Mouse (Mus musculus): ENCODE results near the gene Arhgap33. TPM values are rescaled to one million over a fixed set of nuclear protein-coding genes. Genes with fewer than 3 reads are reported as not detected.
"Not testable (repeated sequence)": the region's sequence is repeated elsewhere in the genome, so short reads cannot be mapped to it uniquely, and the experiment has no call there.

The Arhgap33 gene
- polyA plus RNA-seq, 1 experiment from 2014 or later, result 6.2 TPM

- no peaks in the 10 kb centered on the region for H3K4me1 ChIP-seq (replicated peaks)
- no peak within 1 kb of the TSS for H3K4me2 ChIP-seq
- H3K27ac ChIP-seq, result no peak within 1 kb of the TSS
- no peak within 1 kb of the TSS for H3K4me3 ChIP-seq
- 56% methylated on average over 11 of the region's 11 CpGs for WGBS
- H3K9ac ChIP-seq, result no peak within 1 kb of the TSS
- ATAC-seq (replicated peaks; ENCODE audit: insufficient number of reproducible peaks, insufficient read depth, low FRiP score, low read depth), result no peak
- H3K36me3 ChIP-seq, result no peaks in the 10 kb centered on the region
- peaks cover 23% of the 10 kb centered on the region for H3K27me3 ChIP-seq
- H3K9me3 ChIP-seq (replicated peaks), result no peaks in the 10 kb centered on the region
Observed at GRCm38 (mm10) chr7:30493401-30493931, 41.4 kb downstream of the Arhgap33 start, which contains the start of gene Prodh2. Gene Prodh2 (plus strand): TSS chr7:30493622.

GRCm38 (mm10) chr7:30492765-30493164 is 42.1 kb downstream of the Arhgap33 start:
- no peak overlapping the region for H3K27ac ChIP-seq
- no peak overlapping the region for H3K4me2 ChIP-seq
- no peak overlapping the region for H3K9ac ChIP-seq
- H3K36me3 ChIP-seq, result no peaks in the 10 kb centered on the region
- no peaks in the 10 kb centered on the region for H3K9me3 ChIP-seq (replicated peaks)
- H3K27me3 ChIP-seq, result peaks cover 23% of the 10 kb centered on the region
- no peak overlapping the region for H3K4me3 ChIP-seq
- WGBS, result 21% methylated on average over 4 of the region's 4 CpGs
- no peaks in the 10 kb centered on the region for H3K4me1 ChIP-seq (replicated peaks)
- no peak for ATAC-seq (replicated peaks; ENCODE audit: insufficient number of reproducible peaks, insufficient read depth, low FRiP score, low read depth)

- H3K4me1 ChIP-seq (replicated peaks), result no peaks in the 10 kb centered on the region
- H3K4me2 ChIP-seq, result no peak overlapping the region
- ATAC-seq (replicated peaks; ENCODE audit: insufficient number of reproducible peaks, insufficient read depth, low FRiP score, low read depth), result no peak
- H3K36me3 ChIP-seq, result no peaks in the 10 kb centered on the region
- H3K4me3 ChIP-seq, result no peak overlapping the region
- no peak overlapping the region for H3K27ac ChIP-seq
- H3K27me3 ChIP-seq, result peaks cover 23% of the 10 kb centered on the region
- WGBS, result 14% methylated on average over 6 of the region's 6 CpGs
- H3K9ac ChIP-seq, result no peak overlapping the region
- no peaks in the 10 kb centered on the region for H3K9me3 ChIP-seq (replicated peaks)
Observed at GRCm38 (mm10) chr7:30490957-30491307, 43.9 kb downstream of the Arhgap33 start.

GRCm38 (mm10) chr7:30490251-30490956 is 44.5 kb downstream of the Arhgap33 start:
- Histone ChIP-seq H3K4me3 (no peak overlapping the region), H3K4me2 (no peak overlapping the region), H3K36me3 (no peaks in the 10 kb centered on the region), H3K9ac (no peak overlapping the region), H3K27ac (no peak overlapping the region), H3K9me3 (replicated peaks) (no peaks in the 10 kb centered on the region), H3K27me3 (peaks cover 25% of the 10 kb centered on the region), H3K4me1 (replicated peaks) (no peaks in the 10 kb centered on the region)
- no peak for ATAC-seq (replicated peaks; ENCODE audit: insufficient number of reproducible peaks, insufficient read depth, low FRiP score, low read depth)
- 30% methylated on average over 16 of the region's 16 CpGs for WGBS

GRCm38 (mm10) chr7:30484250-30484649 is 50.6 kb downstream of the Arhgap33 start:
- peaks cover 33% of the 10 kb centered on the region for H3K27me3 ChIP-seq
- H3K4me2 ChIP-seq, result no peak overlapping the region
- H3K9ac ChIP-seq, result no peak overlapping the region
- no peak overlapping the region for H3K27ac ChIP-seq
- no peaks in the 10 kb centered on the region for H3K36me3 ChIP-seq
- no peaks in the 10 kb centered on the region for H3K9me3 ChIP-seq (replicated peaks)
- 15% methylated on average over 8 of the region's 8 CpGs for WGBS
- no peak overlapping the region for H3K4me3 ChIP-seq
- no peaks in the 10 kb centered on the region for H3K4me1 ChIP-seq (replicated peaks)
- no peak for ATAC-seq (replicated peaks; ENCODE audit: insufficient number of reproducible peaks, insufficient read depth, low FRiP score, low read depth)

- H3K36me3 ChIP-seq, result no peaks in the 10 kb centered on the region
- ATAC-seq (replicated peaks; ENCODE audit: insufficient number of reproducible peaks, insufficient read depth, low FRiP score, low read depth), result no peak
- H3K9ac ChIP-seq, result no peak overlapping the region
- no peaks in the 10 kb centered on the region; the same call in 1 of the 2 replicates for H3K4me1 ChIP-seq (replicated peaks)
- no peak overlapping the region for H3K27ac ChIP-seq
- H3K4me2 ChIP-seq, result peak overlapping the region; percentile 59
- peak overlapping the region; percentile 33 for H3K4me3 ChIP-seq
- no peaks in the 10 kb centered on the region for H3K9me3 ChIP-seq (replicated peaks)
- WGBS, result 9% methylated on average over 29 of the region's 32 CpGs
- peaks cover 23% of the 10 kb centered on the region for H3K27me3 ChIP-seq
Observed at GRCm38 (mm10) chr7:30477415-30478381, 57.2 kb downstream of the Arhgap33 start.

GRCm38 (mm10) chr7:30476136-30476535 is 58.7 kb downstream of the Arhgap33 start:
- H3K4me1 ChIP-seq (replicated peaks); H3K27ac ChIP-seq; H3K4me3 ChIP-seq: not testable (repeated sequence)

GRCm38 (mm10) chr7:30474999-30475398 is 59.9 kb downstream of the Arhgap33 start:
- H3K27me3 ChIP-seq, result peaks cover 10% of the 10 kb centered on the region; the same call in 1 of the 2 replicates
- H3K4me1 ChIP-seq (replicated peaks), result no peaks in the 10 kb centered on the region; the same call in 1 of the 2 replicates
- 57% methylated on average over 4 of the region's 4 CpGs for WGBS
- no peak overlapping the region for H3K9ac ChIP-seq
- H3K36me3 ChIP-seq, result no peaks in the 10 kb centered on the region
- no peak for ATAC-seq (replicated peaks; ENCODE audit: insufficient number of reproducible peaks, insufficient read depth, low FRiP score, low read depth)
- no peaks in the 10 kb centered on the region for H3K9me3 ChIP-seq (replicated peaks)
- no peak overlapping the region for H3K4me3 ChIP-seq
- no peak overlapping the region for H3K4me2 ChIP-seq
- no peak overlapping the region for H3K27ac ChIP-seq

More at GRCm38 (mm10) chr7:30476136-30476535, 58.7 kb downstream of the Arhgap33 start:
- not testable (repeated sequence) for H3K9ac ChIP-seq; H3K4me2 ChIP-seq; H3K36me3 ChIP-seq; H3K9me3 ChIP-seq (replicated peaks); ATAC-seq (replicated peaks; ENCODE audit: insufficient number of reproducible peaks, insufficient read depth, low FRiP score, low read depth)
- H3K27me3 ChIP-seq, result peaks cover 13% of the 10 kb centered on the region
- 72% methylated on average over 7 of the region's 7 CpGs for WGBS

- Histone ChIP-seq H3K27ac (no peak overlapping the region), H3K4me2 (no peak overlapping the region), H3K9me3 (replicated peaks) (no peaks in the 10 kb centered on the region), H3K4me1 (replicated peaks) (peaks cover under 1% of the 10 kb centered on the region; the same call in 1 of the 2 replicates), H3K4me3 (no peak overlapping the region), H3K9ac (no peak overlapping the region), H3K36me3 (no peaks in the 10 kb centered on the region), H3K27me3 (peaks cover 16% of the 10 kb centered on the region)
- WGBS, result 43% methylated on average over 5 of the region's 5 CpGs
- ATAC-seq (replicated peaks; ENCODE audit: insufficient number of reproducible peaks, insufficient read depth, low FRiP score, low read depth), result no peak
Observed at GRCm38 (mm10) chr7:30472411-30472810, 62.4 kb downstream of the Arhgap33 start.
